Mouse (Mus musculus) liver (tissue): ENCODE measurements around the gene Izumo3.
"Not testable (repeated sequence)": the region's sequence is repeated elsewhere in the genome, so short reads cannot be mapped to it uniquely, and the experiment has no call there.

ENCODE experiments used
- DNase-seq: peaks from one replicate; pipeline ENCODE4 v3.0.0-alpha.2; 2020; ENCODE audit warnings: mixed read lengths

The Izumo3 gene

DNA sequence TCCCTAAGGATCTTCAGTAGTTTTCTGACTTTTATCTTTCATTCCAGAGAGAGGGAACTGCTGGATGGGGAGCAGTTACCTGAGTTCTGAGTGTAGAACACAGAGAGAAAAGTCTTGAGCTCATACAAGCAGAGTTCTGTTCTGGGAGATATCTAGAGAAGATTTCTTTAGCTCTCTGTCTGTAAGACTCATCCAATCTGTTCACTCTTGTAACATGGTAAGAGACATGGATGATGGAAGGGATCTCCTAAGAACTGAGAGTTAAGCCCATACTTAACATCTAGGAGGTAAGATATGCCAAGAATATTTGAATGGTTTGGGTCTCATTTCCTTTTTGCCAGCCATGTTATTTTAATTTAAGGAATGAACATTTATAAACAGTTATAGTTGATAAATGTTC, at the start of gene Izumo3:
Gene Izumo3 (minus strand): TSS at position 101 of the 400 bp plus-strand sequence.
- no peak for DNase-seq

DNA sequence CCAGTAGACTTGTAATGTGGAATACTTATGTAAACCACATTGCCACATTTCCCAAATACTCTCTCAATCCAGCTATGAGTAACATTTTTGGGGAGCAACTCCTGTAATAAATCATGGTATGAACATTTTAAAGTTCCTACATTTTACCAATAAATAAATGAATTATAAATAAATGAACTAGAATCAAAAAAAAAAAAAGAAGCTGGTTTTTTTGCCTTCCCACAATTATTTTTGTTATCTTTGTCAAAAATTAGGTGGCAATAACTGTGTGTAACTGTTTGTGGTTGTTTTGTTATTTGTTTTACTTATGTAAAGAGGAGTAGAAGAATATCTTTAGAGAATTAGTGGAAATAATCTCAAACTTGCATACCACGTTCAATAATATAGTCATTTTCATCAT, 44.6 kb upstream of the Izumo3 start, which contains the start of gene Gm12666:
Gene Gm12666 (minus strand): TSS at position 101 of the 400 bp plus-strand sequence.
- not testable (repeated sequence) for DNase-seq

DNA sequence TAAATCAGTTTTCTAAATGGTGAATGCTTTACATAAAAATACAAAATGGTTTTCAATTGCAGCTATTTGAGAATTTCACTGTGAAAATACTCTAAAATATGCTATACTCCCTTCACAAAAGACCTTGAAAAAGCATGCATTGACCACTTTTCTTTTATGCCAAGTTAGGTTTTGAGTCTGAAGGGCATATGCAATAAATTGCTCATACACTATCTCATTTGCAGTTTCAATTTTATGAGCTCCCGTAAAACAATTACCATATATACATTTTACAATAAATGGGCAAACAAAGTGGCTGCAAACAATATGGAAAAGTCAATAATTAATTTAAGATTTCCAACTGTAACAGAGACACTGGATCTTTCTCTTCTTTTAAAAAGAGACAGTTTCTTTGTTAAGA, 5.6 kb upstream of the Izumo3 start:
- no peak for DNase-seq

DNA sequence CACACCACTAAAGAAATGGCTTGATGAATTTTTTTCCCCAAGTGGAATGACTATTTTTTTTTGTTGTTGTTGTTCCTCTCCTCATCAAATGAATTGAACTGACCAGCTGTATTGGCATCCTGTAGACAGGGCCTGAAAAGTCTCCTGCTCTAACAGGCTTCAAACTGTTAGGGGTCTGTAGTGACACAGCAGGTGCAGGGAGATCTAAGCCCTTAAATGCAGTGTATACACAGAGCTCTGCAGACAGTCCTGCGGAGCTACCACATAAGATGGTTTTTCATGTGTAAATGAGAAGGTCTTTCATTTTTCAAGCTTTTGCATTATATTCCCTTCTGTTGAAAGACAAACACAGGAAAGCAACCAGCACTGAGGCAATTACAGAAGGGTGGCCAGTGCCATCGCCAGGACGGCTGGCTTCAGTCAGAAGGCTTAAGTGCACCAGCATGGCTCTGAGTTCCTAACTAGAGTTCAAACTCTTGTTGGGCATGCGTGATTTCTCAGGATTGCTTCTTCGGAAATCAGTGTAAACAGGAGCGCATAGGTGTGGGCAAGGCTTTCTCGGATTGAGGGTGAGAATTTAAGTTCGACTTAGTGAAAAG, 35.5 kb downstream of the Izumo3 start:
- DNase-seq = no peak

DNA sequence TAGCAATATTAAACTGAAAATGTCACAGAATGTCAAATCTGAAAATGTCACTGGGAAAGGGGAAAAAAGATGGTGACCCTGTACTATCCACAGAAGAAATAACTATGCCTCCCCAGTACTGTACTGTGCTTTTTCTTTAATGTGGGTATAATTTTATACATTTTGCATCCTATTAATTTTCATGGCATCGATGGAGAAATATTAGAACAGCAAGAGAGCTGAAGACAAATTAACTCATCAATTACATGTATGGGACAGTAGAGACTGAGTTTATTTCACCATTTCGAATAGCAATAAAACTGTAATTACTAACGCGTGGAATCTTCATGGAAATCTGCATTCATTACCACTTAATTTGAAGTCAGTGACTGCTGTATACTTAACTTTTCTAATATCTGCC, 49.6 kb downstream of the Izumo3 start:
- DNase-seq = no peak

DNA sequence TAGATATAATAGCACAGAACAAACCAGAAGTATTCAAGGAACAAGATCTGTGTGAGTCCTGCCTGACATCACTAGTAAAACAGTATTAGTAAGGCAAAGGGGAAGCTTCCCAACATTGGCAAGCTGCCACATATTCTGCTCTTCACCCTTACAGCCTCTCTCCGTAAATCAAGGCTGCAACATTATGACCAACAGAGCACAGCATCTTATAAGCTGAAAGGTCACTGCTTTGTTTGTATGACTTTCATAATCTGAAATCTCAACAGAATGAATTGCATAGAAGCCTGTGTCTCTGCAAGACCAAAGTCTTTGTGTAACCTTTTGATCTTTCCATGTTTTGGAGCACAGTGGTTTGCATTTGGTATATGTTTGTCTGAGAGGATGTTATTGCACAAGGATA, 51.1 kb downstream of the Izumo3 start:
- DNase-seq = no peak
